Mouse (Mus musculus): ENCODE measurements around the gene Sipa1l1.

Sipa1l1 gene

GRCm38 (mm10) chr12:82294906-82295887 lies 126.1 kb downstream of the Sipa1l1 start:
- DNase-seq (ENCODE audit: low spot score) = peak; percentile 14

- DNase-seq (ENCODE audit: low spot score) = no peak
Observed at GRCm38 (mm10) chr12:82296276-82296675, 127.2 kb downstream of the Sipa1l1 start.

GRCm38 (mm10) chr12:82297196-82297595 lies 128.1 kb downstream of the Sipa1l1 start:
- DNase-seq (ENCODE audit: low spot score) = no peak

GRCm38 (mm10) chr12:82298662-82299460 lies 129.7 kb downstream of the Sipa1l1 start:
- DNase-seq (ENCODE audit: low spot score) = no peak

- DNase-seq (ENCODE audit: low spot score) = no peak
Observed at GRCm38 (mm10) chr12:82304140-82304539, 135.0 kb downstream of the Sipa1l1 start.

- DNase-seq (ENCODE audit: low spot score) = no peak
Observed at GRCm38 (mm10) chr12:82306035-82306434, 136.9 kb downstream of the Sipa1l1 start.

- DNase-seq (ENCODE audit: low spot score) = no peak
Observed at GRCm38 (mm10) chr12:82311593-82311992, 142.5 kb downstream of the Sipa1l1 start.

GRCm38 (mm10) chr12:82312091-82312820 lies 143.1 kb downstream of the Sipa1l1 start:
- no peak for DNase-seq (ENCODE audit: low spot score)

- no peak for DNase-seq (ENCODE audit: low spot score)
Observed at GRCm38 (mm10) chr12:82313091-82313490, 144.0 kb downstream of the Sipa1l1 start.

GRCm38 (mm10) chr12:82319436-82320131 lies 150.5 kb downstream of the Sipa1l1 start:
- no peak for DNase-seq (ENCODE audit: low spot score)

- no peak for DNase-seq (ENCODE audit: low spot score)
Observed at GRCm38 (mm10) chr12:82320204-82320603, 151.1 kb downstream of the Sipa1l1 start.

- no peak for DNase-seq (ENCODE audit: low spot score)
Observed at GRCm38 (mm10) chr12:82321397-82321796, 152.3 kb downstream of the Sipa1l1 start.

GRCm38 (mm10) chr12:82321855-82322254 lies 152.7 kb downstream of the Sipa1l1 start:
- no peak for DNase-seq (ENCODE audit: low spot score)

GRCm38 (mm10) chr12:82322759-82323451 lies 153.8 kb downstream of the Sipa1l1 start:
- DNase-seq (ENCODE audit: low spot score) = no peak

- no peak for DNase-seq (ENCODE audit: low spot score)
Observed at GRCm38 (mm10) chr12:82324621-82325020, 155.5 kb downstream of the Sipa1l1 start.

GRCm38 (mm10) chr12:82325502-82325901 lies 156.4 kb downstream of the Sipa1l1 start:
- DNase-seq (ENCODE audit: low spot score) = no peak

GRCm38 (mm10) chr12:82326438-82326837 lies 157.3 kb downstream of the Sipa1l1 start:
- peak; percentile 45 for DNase-seq (ENCODE audit: low spot score)

GRCm38 (mm10) chr12:82328112-82328511 lies 159.0 kb downstream of the Sipa1l1 start:
- no peak for DNase-seq (ENCODE audit: low spot score)

- DNase-seq (ENCODE audit: low spot score) = no peak
Observed at GRCm38 (mm10) chr12:82332836-82333614, 163.9 kb downstream of the Sipa1l1 start.

GRCm38 (mm10) chr12:82333999-82334398 lies 164.9 kb downstream of the Sipa1l1 start:
- DNase-seq (ENCODE audit: low spot score) = no peak

Data from T-cell, adult 2 months (primary cell).